Mouse (Mus musculus) hindbrain, embryonic 13.5 days (tissue): Measurements from ENCODE around the gene Ubqln5. TPM values are rescaled to one million over a fixed set of nuclear protein-coding genes. Genes with fewer than 3 reads are reported as not detected.

Experiments
- polyA plus RNA-seq: library from polyadenylated mRNA; unstranded; fragments of >200 nt; fragmentation: Nextera tagmentation; extraction: Ambion mirVana; gene quantifications from 2 replicates; pipeline ENCODE4 v1.2.1, GENCODE M21; 2015

Ubqln5 gene
- polyA plus RNA-seq, 1 experiment from 2014 or later, result not detected

Other genes starting within 250 kb of the Ubqln5 start
- gene Olfr66, start 243.6 kb downstream of the Ubqln5 start, polyA plus RNA-seq, result not detected in 2 replicates
- not detected in 2 replicates for gene Olfr64, start 235.3 kb downstream of the Ubqln5 start, polyA plus RNA-seq
- not detected in 2 replicates for gene Olfr65, start 226.3 kb downstream of the Ubqln5 start, polyA plus RNA-seq
- not detected in 2 replicates for gene Olfr631, start 201.0 kb downstream of the Ubqln5 start, polyA plus RNA-seq
- not detected in 2 replicates for gene Olfr632, start 195.5 kb downstream of the Ubqln5 start, polyA plus RNA-seq
- not detected in 2 replicates for gene Olfr633, start 185.4 kb downstream of the Ubqln5 start, polyA plus RNA-seq
- not detected in 2 replicates for gene Olfr635, start 158.7 kb downstream of the Ubqln5 start, polyA plus RNA-seq
- not detected in 2 replicates for gene Olfr638, start 131.1 kb downstream of the Ubqln5 start, polyA plus RNA-seq
- gene Olfr639, start 112.5 kb downstream of the Ubqln5 start, polyA plus RNA-seq, result 0.05 TPM in 1 of 2 replicates, not detected in the other
- not detected in 2 replicates for gene Olfr640, start 104.3 kb downstream of the Ubqln5 start, polyA plus RNA-seq
- gene Olfr641, start 94.4 kb downstream of the Ubqln5 start, polyA plus RNA-seq, result not detected in 2 replicates
- not detected in 2 replicates for gene Olfr642, start 77.2 kb downstream of the Ubqln5 start, polyA plus RNA-seq
- not detected in 2 replicates for gene 4930516K23Rik, start 68.4 kb downstream of the Ubqln5 start, polyA plus RNA-seq
- gene Olfr644, start 58.0 kb downstream of the Ubqln5 start, polyA plus RNA-seq, result not detected in 2 replicates
- gene Olfr645, start 44.4 kb downstream of the Ubqln5 start, polyA plus RNA-seq, result not detected in 2 replicates
- not detected in 2 replicates for gene Olfr646, start 25.0 kb downstream of the Ubqln5 start, polyA plus RNA-seq
- not detected in 2 replicates for gene Olfr643, start 7.6 kb upstream of the Ubqln5 start, polyA plus RNA-seq
- gene Ubqln3, start 13.5 kb upstream of the Ubqln5 start, polyA plus RNA-seq, result not detected in 2 replicates
- not detected in 2 replicates for gene Ubqlnl, start 20.7 kb upstream of the Ubqln5 start, polyA plus RNA-seq
- gene Olfm5, start 35.0 kb upstream of the Ubqln5 start, polyA plus RNA-seq, result not detected in 2 replicates
- 0.26 and 0.34 TPM in 2 replicates for gene Olfr648, start 53.6 kb upstream of the Ubqln5 start, polyA plus RNA-seq
- not detected in 2 replicates for gene Olfr649, start 66.2 kb upstream of the Ubqln5 start, polyA plus RNA-seq
- gene Trim6, start 89.0 kb upstream of the Ubqln5 start, polyA plus RNA-seq, result 0.43 and 0.50 TPM in 2 replicates
- gene Trim34a, start 114.6 kb upstream of the Ubqln5 start, polyA plus RNA-seq, result 0.90 and 1.00 TPM in 2 replicates
- gene Trim5, start 158.3 kb upstream of the Ubqln5 start, polyA plus RNA-seq, result 0.13 and 0.14 TPM in 2 replicates
- 2.4 and 2.5 TPM in 2 replicates for gene Trim12a, start 185.6 kb upstream of the Ubqln5 start, polyA plus RNA-seq
- gene Trim34b, start 199.6 kb upstream of the Ubqln5 start, polyA plus RNA-seq, result not detected in 2 replicates
- gene Trim12c, start 223.5 kb upstream of the Ubqln5 start, polyA plus RNA-seq, result 1.6 and 1.9 TPM in 2 replicates
- gene Trim30b, start 240.1 kb upstream of the Ubqln5 start, polyA plus RNA-seq, result not detected in 2 replicates